Mouse (Mus musculus) heart, embryonic 13.5 days (tissue): ENCODE data around the gene Olfr1256. TPM values are rescaled to one million over a fixed set of nuclear protein-coding genes. Genes with fewer than 3 reads are reported as not detected.

Experiments
- ATAC-seq: fragments of 200-750 bp; cut with Nextera tagmentation; 2 replicates; pipeline ENCODE4 v1.8.0; 2017; ENCODE audit warnings: moderate TSS enrichment; ENCODE audit not compliant: insufficient number of reproducible peaks, low FRiP score, low TSS enrichment; ENCODE audit errors: extremely low read depth
- H3K27ac ChIP-seq: fragments of 300-500 bp; sonication (generic); replicated peaks from 2 replicates; pipeline ENCODE4 v1.5.1; 2015; ENCODE audit warnings: moderate library complexity, mild to moderate bottlenecking, inconsistent platforms
- H3K27me3 ChIP-seq: fragments of 300-500 bp; sonication (generic); replicated peaks from 2 replicates; pipeline ENCODE4 v1.6.1; 2015; ENCODE audit warnings: mild to moderate bottlenecking, inconsistent platforms
- H3K36me3 ChIP-seq: fragments of 300-500 bp; sonication (generic); 2 replicates; pipeline ENCODE4 v1.6.1; 2015; ENCODE audit warnings: mild to moderate bottlenecking, inconsistent platforms
- H3K4me1 ChIP-seq: fragments of 300-500 bp; sonication (generic); 2 replicates; pipeline ENCODE4 v1.6.1; 2015; ENCODE audit warnings: inconsistent platforms
- H3K4me2 ChIP-seq: fragments of 300-500 bp; sonication (generic); 2 replicates; pipeline ENCODE4 v1.6.1; 2015; ENCODE audit warnings: inconsistent platforms, mild to moderate bottlenecking, moderate library complexity
- H3K4me3 ChIP-seq: fragments of 300-500 bp; sonication (generic); 2 replicates; pipeline ENCODE4 v1.5.1; 2015; ENCODE audit warnings: moderate library complexity, mild to moderate bottlenecking, inconsistent platforms
- H3K9ac ChIP-seq: fragments of 300-500 bp; sonication (generic); 2 replicates; pipeline ENCODE4 v1.6.1; 2015; ENCODE audit warnings: inconsistent platforms, mild to moderate bottlenecking, moderate library complexity
- H3K9me3 ChIP-seq: fragments of 300-500 bp; sonication (generic); 2 replicates; pipeline ENCODE4 v1.6.1; 2016; ENCODE audit warnings: inconsistent platforms
- WGBS: fragments of 180-500 bp; shearing (Covaris S2); methylation state at CpG from one replicate; pipeline ENCODE4 v1.1.7; 2015; ENCODE audit warnings: mixed read lengths; 5-methylcytosine and 5-hydroxymethylcytosine counted together
- polyA plus RNA-seq: library from polyadenylated mRNA; unstranded; fragments of >200 nt; fragmentation: Nextera tagmentation; extraction: Ambion mirVana; gene quantifications from 2 replicates; pipeline ENCODE4 v1.2.1, GENCODE M21; 2015

Olfr1256 gene
- not detected in 2 replicates for polyA plus RNA-seq

DNA sequence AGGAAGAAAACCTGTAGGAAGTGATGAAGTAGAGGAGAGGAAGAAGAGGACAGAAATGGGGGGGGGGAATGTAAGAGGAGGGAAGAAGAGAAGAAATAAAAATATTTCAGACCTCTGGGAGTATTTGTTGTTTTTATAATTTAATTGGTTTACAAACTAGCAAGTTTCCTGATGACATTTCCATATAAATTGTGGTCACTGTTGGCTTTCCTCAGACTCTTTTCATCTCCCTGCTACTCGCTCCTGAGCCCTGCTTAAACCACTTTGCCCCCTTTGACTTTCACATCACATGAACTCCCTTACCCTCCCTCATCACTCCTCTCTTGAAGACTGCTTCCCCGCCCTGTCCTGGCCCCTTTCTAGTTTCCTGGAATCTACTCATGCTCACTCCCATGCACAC, at the start of gene Olfr1256:
TSS of gene Olfr1256 (minus strand) at position 101 of the 400 bp plus-strand sequence.
- no peaks in the 10 kb centered on the region for H3K27me3 ChIP-seq
- no peaks in the 10 kb centered on the region for H3K4me1 ChIP-seq
- no peak within 1 kb of the TSS for H3K4me2 ChIP-seq
- H3K27ac ChIP-seq = no peak within 1 kb of the TSS
- no peaks in the 10 kb centered on the region for H3K9me3 ChIP-seq
- no peaks in the 10 kb centered on the region for H3K36me3 ChIP-seq
- no peak within 1 kb of the TSS for H3K9ac ChIP-seq
- 48% methylated on average over 2 of the region's 2 CpGs for WGBS
- ATAC-seq = no peak
- no peak within 1 kb of the TSS for H3K4me3 ChIP-seq

- H3K9ac ChIP-seq = no peak within 1 kb of the TSS
- no peaks in the 10 kb centered on the region for H3K9me3 ChIP-seq
- 74% methylated on average over 1 of the region's 1 CpGs for WGBS
- no peak within 1 kb of the TSS for H3K4me3 ChIP-seq
- ATAC-seq = no peak
- H3K27ac ChIP-seq = no peak within 1 kb of the TSS
- no peaks in the 10 kb centered on the region for H3K36me3 ChIP-seq
- H3K4me1 ChIP-seq = no peaks in the 10 kb centered on the region
- H3K27me3 ChIP-seq = no peaks in the 10 kb centered on the region
- no peak within 1 kb of the TSS for H3K4me2 ChIP-seq
Observed at GRCm38 (mm10) chr2:89878137-89878536, 36.8 kb upstream of the Olfr1256 start, which contains the start of gene Olfr1257. Olfr1257 (plus strand) TSS chr2:89878437.

DNA sequence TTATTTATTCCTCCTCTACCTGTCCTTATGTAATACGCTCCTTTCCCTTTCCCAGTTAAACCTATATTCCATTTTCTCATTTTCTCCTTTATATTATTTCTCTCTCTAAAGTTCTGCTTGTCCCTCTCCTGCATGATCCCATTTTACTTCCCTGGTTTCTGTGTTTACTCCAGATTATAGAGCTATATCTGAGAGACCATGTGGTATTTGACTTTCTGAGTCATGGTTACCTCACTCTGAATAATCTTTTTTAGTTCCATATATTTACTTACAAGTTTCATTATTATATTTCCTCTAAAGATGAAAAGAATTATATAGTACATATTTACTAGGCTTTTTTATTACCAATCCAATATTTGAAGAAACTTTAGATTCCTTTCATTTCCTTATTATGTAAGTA, 7.9 kb upstream of the Olfr1256 start:
- H3K9me3 ChIP-seq = peaks cover 3% of the 10 kb centered on the region; the same call in 1 of the 2 replicates
- H3K27ac ChIP-seq = no peak overlapping the region
- H3K9ac ChIP-seq = no peak overlapping the region
- H3K36me3 ChIP-seq = no peaks in the 10 kb centered on the region
- 86% methylated on average over 1 of the region's 1 CpGs for WGBS
- H3K4me2 ChIP-seq = no peak overlapping the region
- H3K27me3 ChIP-seq = no peaks in the 10 kb centered on the region
- H3K4me1 ChIP-seq = no peaks in the 10 kb centered on the region
- ATAC-seq = no peak
- H3K4me3 ChIP-seq = no peak overlapping the region

GRCm38 (mm10) chr2:89848105-89848504, 6.8 kb upstream of the Olfr1256 start, which contains the start of gene Olfr48:
Olfr48 (minus strand) TSS chr2:89848205.
- no peak within 1 kb of the TSS for H3K4me3 ChIP-seq
- ATAC-seq = no peak
- peaks cover 3% of the 10 kb centered on the region; the same call in 1 of the 2 replicates for H3K9me3 ChIP-seq
- H3K27ac ChIP-seq = no peak within 1 kb of the TSS
- WGBS = 71% methylated on average over 5 of the region's 5 CpGs
- H3K36me3 ChIP-seq = no peaks in the 10 kb centered on the region
- H3K27me3 ChIP-seq = no peaks in the 10 kb centered on the region
- no peak within 1 kb of the TSS for H3K9ac ChIP-seq
- no peaks in the 10 kb centered on the region for H3K4me1 ChIP-seq
- H3K4me2 ChIP-seq = no peak within 1 kb of the TSS

- no peak overlapping the region for H3K4me3 ChIP-seq
- no peak overlapping the region for H3K9ac ChIP-seq
- H3K27me3 ChIP-seq = no peaks in the 10 kb centered on the region
- no peaks in the 10 kb centered on the region for H3K4me1 ChIP-seq
- 81% methylated on average over 1 of the region's 1 CpGs for WGBS
- no peaks in the 10 kb centered on the region for H3K36me3 ChIP-seq
- no peak overlapping the region for H3K4me2 ChIP-seq
- ATAC-seq = no peak
- H3K27ac ChIP-seq = no peak overlapping the region
- no peaks in the 10 kb centered on the region for H3K9me3 ChIP-seq
Observed at GRCm38 (mm10) chr2:89820216-89820615, 21.1 kb downstream of the Olfr1256 start.

DNA sequence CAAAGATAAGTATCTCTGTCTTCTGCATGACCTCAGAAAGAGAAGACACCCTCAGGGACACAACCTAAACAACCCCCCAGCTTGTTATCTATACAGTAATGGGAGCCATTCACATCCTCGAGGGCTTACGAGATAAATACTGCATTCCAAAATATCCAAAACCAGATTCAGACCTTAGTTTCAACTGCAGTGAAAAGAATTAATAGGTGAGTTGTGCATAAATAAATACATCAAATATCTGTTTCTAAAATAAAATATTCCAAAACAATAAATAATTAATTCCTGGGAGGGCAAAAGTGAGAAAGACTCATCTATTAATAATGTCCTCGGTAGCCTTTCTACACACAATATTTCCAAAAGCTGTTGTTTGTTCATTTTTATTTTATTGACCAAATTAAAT, 29.6 kb downstream of the Olfr1256 start, which contains the start of gene Olfr1255:
TSS of gene Olfr1255 (plus strand) at position 301 of the 400 bp plus-strand sequence.
- H3K36me3 ChIP-seq = no peaks in the 10 kb centered on the region
- no peak for ATAC-seq
- no peaks in the 10 kb centered on the region for H3K9me3 ChIP-seq
- no peak within 1 kb of the TSS for H3K27ac ChIP-seq
- H3K27me3 ChIP-seq = no peaks in the 10 kb centered on the region
- no peak within 1 kb of the TSS for H3K4me2 ChIP-seq
- H3K4me1 ChIP-seq = no peaks in the 10 kb centered on the region
- H3K9ac ChIP-seq = no peak within 1 kb of the TSS
- H3K4me3 ChIP-seq = no peak within 1 kb of the TSS
- WGBS = 61% methylated on average over 3 of the region's 3 CpGs

DNA sequence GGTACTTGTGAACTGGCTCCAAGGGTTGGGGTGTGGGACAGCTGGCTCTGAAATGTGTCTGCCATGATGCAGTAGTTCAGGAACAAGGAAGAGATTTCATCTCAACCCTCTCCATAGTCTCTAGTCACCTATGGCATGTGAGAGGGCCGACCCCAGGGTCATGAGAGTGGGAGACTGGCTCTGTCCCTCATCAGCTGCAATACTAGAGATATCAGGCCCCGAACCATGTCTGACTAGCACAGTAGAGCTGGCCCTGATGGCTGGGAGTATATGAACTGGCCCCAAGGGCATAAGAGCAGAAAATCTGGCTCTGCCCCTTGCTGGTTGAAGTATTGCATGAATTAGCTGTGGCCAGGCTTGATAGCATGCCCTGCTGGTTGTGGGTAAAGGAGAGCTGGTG, 30.6 kb downstream of the Olfr1256 start:
- Histone ChIP-seq H3K36me3 (no peaks in the 10 kb centered on the region), H3K4me2 (no peak overlapping the region), H3K9me3 (no peaks in the 10 kb centered on the region), H3K27ac (no peak overlapping the region), H3K9ac (no peak overlapping the region), H3K4me1 (no peaks in the 10 kb centered on the region), H3K4me3 (no peak overlapping the region), H3K27me3 (no peaks in the 10 kb centered on the region)
- WGBS = 74% methylated on average over 2 of the region's 2 CpGs
- ATAC-seq = no peak

DNA sequence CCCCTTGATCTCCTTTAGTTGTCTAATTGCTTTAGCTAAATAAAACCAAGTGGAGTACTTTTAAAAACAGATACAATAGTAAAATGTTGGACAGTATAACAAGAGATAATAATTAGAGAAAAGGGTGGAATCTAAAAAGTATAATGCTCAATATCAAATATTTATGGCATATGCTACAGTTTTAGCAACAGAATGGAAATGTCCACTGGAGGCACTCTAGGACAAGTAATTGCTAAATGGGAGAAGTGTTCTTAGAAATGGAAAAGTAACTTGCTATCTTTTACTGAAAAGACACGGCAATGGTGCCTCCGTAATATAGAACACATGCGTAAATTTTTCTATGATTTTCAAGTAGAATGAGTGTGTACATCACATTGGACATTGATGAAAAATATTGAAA, 41.8 kb downstream of the Olfr1256 start:
- Histone ChIP-seq H3K4me3 (no peak overlapping the region), H3K9ac (no peak overlapping the region), H3K4me2 (no peak overlapping the region), H3K36me3 (no peaks in the 10 kb centered on the region), H3K9me3 (no peaks in the 10 kb centered on the region), H3K27ac (no peak overlapping the region), H3K27me3 (no peaks in the 10 kb centered on the region), H3K4me1 (no peaks in the 10 kb centered on the region)
- 72% methylated on average over 3 of the region's 3 CpGs for WGBS
- ATAC-seq = no peak

DNA sequence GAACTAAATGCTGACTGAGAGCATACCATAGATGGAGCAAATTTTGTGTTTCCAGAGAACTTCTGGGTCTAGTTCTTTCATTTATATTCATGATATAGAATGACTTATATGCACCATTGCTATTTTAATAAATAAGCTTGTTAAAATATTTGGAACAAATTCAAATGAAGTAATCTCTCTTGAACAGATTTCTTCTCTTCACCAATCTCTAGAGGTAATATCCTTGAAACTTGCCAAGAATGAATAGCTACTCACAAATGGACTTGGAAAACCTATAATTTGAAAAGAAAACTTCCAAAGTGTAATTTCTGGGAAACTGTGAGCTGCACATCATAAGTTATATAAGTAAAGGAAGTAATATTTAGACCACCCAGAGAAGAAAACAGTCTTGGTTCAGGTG, 47.8 kb downstream of the Olfr1256 start, which contains the start of gene Olfr1254:
TSS of gene Olfr1254 (minus strand) at position 101 of the 400 bp plus-strand sequence.
- no peak within 1 kb of the TSS for H3K9ac ChIP-seq
- H3K27ac ChIP-seq = no peak within 1 kb of the TSS
- no peaks in the 10 kb centered on the region for H3K36me3 ChIP-seq
- H3K4me1 ChIP-seq = no peaks in the 10 kb centered on the region
- no peak within 1 kb of the TSS for H3K4me2 ChIP-seq
- ATAC-seq = no peak
- H3K27me3 ChIP-seq = no peaks in the 10 kb centered on the region
- no peaks in the 10 kb centered on the region for H3K9me3 ChIP-seq
- H3K4me3 ChIP-seq = no peak within 1 kb of the TSS

Other genes starting within 250 kb of the Olfr1256 start
- gene Olfr1246, start 248.4 kb downstream of the Olfr1256 start, polyA plus RNA-seq = not detected in 2 replicates
- gene Olfr1247, start 227.4 kb downstream of the Olfr1256 start, polyA plus RNA-seq = not detected in 2 replicates
- gene Olfr1248, start 223.3 kb downstream of the Olfr1256 start, polyA plus RNA-seq = not detected in 2 replicates
- not detected in 2 replicates for gene Olfr1249, start 206.6 kb downstream of the Olfr1256 start, polyA plus RNA-seq
- gene Olfr1250, start 180.1 kb downstream of the Olfr1256 start, polyA plus RNA-seq = not detected in 2 replicates
- not detected in 2 replicates for gene Olfr1251, start 169.6 kb downstream of the Olfr1256 start, polyA plus RNA-seq
- not detected in 2 replicates for gene Olfr1252, start 116.5 kb downstream of the Olfr1256 start, polyA plus RNA-seq
- not detected in 2 replicates for gene Olfr1253, start 84.5 kb downstream of the Olfr1256 start, polyA plus RNA-seq
- not detected in 2 replicates for gene Olfr1254, start 47.9 kb downstream of the Olfr1256 start, polyA plus RNA-seq
- gene Olfr1255, start 29.5 kb downstream of the Olfr1256 start, polyA plus RNA-seq = not detected in 2 replicates
- gene Olfr48, start 6.7 kb upstream of the Olfr1256 start, polyA plus RNA-seq = not detected in 2 replicates
- gene Olfr1257, start 36.9 kb upstream of the Olfr1256 start, polyA plus RNA-seq = not detected in 2 replicates
- gene Olfr1258, start 85.8 kb upstream of the Olfr1256 start, polyA plus RNA-seq = not detected in 2 replicates
- gene Olfr1259, start 107.1 kb upstream of the Olfr1256 start, polyA plus RNA-seq = not detected in 2 replicates
- not detected in 2 replicates for gene Olfr1260, start 132.8 kb upstream of the Olfr1256 start, polyA plus RNA-seq
- not detected in 2 replicates for gene Olfr1261, start 149.7 kb upstream of the Olfr1256 start, polyA plus RNA-seq
- gene Olfr1262, start 158.6 kb upstream of the Olfr1256 start, polyA plus RNA-seq = not detected in 2 replicates
- not detected in 2 replicates for gene Olfr1263, start 170.6 kb upstream of the Olfr1256 start, polyA plus RNA-seq
- not detected in 2 replicates for gene Olfr1264, start 184.0 kb upstream of the Olfr1256 start, polyA plus RNA-seq
- not detected in 2 replicates for gene Olfr1265, start 193.8 kb upstream of the Olfr1256 start, polyA plus RNA-seq
- gene Olfr140, start 222.0 kb upstream of the Olfr1256 start, polyA plus RNA-seq = not detected in 2 replicates